In genomic region chr17:8498151-8498550, GRCm38 (mm10) we compare ENCODE assay signal across 19 mouse cellular contexts.
"Had no signal": no experiment of that assay in that cellular context is flagged by ENCODE, and none has a peak within 500 bp of the region (broad histone marks: within the 10 kb centered on the region; RNA-seq: fewer than 3 reads in every experiment).

No protein-coding gene starts in this region.

- H3K4me2 ChIP-seq: liver, embryonic 15.5 days; lung, embryonic 14.5 days; midbrain, embryonic 12.5 days; neural tube, embryonic 13.5 days; neural tube, embryonic 15.5 days had no signal

- H3K9me3 ChIP-seq: liver, embryonic 15.5 days; midbrain, embryonic 10.5 days; midbrain, embryonic 12.5 days; neural tube, embryonic 13.5 days; neural tube, embryonic 15.5 days had no signal

- H3K4me1 ChIP-seq: liver, embryonic 15.5 days; midbrain, embryonic 10.5 days; midbrain, embryonic 12.5 days; neural tube, embryonic 13.5 days; neural tube, embryonic 15.5 days had no signal

- H3K27me3 ChIP-seq: liver, embryonic 15.5 days; midbrain, embryonic 12.5 days; neural tube, embryonic 15.5 days had no signal

- H3K9ac ChIP-seq: liver, embryonic 15.5 days; lung, embryonic 14.5 days; midbrain, embryonic 12.5 days; neural tube, embryonic 13.5 days; neural tube, embryonic 15.5 days had no signal

- ATAC-seq: midbrain, embryonic 16.5 days had no signal

- H3K36me3 ChIP-seq: liver, embryonic 15.5 days; midbrain, embryonic 10.5 days; midbrain, embryonic 12.5 days; neural tube, embryonic 13.5 days; neural tube, embryonic 15.5 days had no signal

- H3K27ac ChIP-seq: liver, embryonic 15.5 days; midbrain, embryonic 10.5 days; midbrain, embryonic 12.5 days; neural tube, embryonic 13.5 days; neural tube, embryonic 15.5 days had no signal

- DNase-seq: lung, adult 18-20 months; lung, embryonic 14.5 days; lung, postnatal 10 days; midbrain, embryonic 14.5 days; retina, postnatal 1 day; right cerebral cortex, adult 18-20 months; right cerebral cortex, postnatal 25 days; right cerebral cortex, postnatal 4 days; spleen, adult 18-20 months; thymus, adult 2 months; thymus, postnatal 25 days; thymus, postnatal 4 days had no signal

- H3K4me3 ChIP-seq: liver, embryonic 15.5 days; midbrain, embryonic 10.5 days; midbrain, embryonic 12.5 days; myocyte; neural tube, embryonic 13.5 days; neural tube, embryonic 15.5 days had no signal
